Mouse (Mus musculus): ENCODE measurements around the gene Neurod1.

- TF ChIP-seq CTCF (IDR thresholded peaks at IDR 0.05; ENCODE audit: low read depth) (no peak), EP300 (IDR thresholded peaks at IDR 0.05; ENCODE audit: low read depth) (no peak)
These were observed 1.6 kb downstream of the Neurod1 start for GRCm38 (mm10) chr2:79454786-79455446.
